Mouse (Mus musculus): ENCODE results near the gene Klhl8. TPM values are rescaled to one million over a fixed set of nuclear protein-coding genes. Genes with fewer than 3 reads are reported as not detected.

Klhl8 gene
- total RNA-seq, 2 experiments from 2014 or later, result 0.42 to 0.53 TPM

DNA sequence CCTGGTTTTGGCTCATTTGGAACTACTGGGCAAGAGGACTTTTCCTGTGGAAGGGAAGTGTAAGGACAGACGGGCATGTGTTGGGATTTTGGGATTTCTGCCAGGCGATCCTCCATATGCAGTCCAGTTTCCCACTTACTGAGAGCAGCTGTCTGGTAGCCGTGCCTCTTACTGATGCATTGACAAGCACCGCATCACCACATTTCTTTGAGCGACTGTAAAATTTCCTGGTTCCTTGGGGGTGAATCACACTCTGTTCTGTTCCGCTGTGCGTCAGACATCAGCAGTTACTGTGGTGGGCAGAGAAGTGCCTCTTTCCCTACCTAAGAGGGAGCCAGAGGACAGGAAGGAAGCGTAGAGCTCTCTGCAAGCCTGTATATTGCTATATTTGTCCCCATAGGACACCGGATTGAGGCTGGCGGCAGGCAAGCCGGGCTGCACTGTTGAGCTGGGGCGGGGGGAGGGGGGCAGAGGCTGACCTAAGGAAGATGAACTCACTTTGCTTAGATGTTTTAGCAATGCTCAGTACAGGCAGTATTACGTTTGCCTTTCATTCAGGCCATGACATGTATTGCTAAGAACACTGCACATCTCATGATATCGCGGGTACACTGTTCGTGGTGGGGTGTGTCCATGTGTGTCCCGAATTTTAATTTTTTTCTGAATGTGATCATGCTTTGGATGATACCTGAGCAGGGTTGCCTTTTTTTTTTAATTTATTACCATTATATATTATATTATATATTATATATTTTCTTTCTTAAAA lies 56.8 kb downstream of the Klhl8 start:
- no peak for ATAC-seq (replicated peaks; ENCODE audit: low FRiP score, poor library complexity, severe bottlenecking)

- no peak for ATAC-seq (replicated peaks; ENCODE audit: low FRiP score, poor library complexity, severe bottlenecking)
Observed at GRCm38 (mm10) chr5:103852756-103853549, 58.1 kb downstream of the Klhl8 start.

- no peak for ATAC-seq (replicated peaks; ENCODE audit: low FRiP score, poor library complexity, severe bottlenecking)
Observed at GRCm38 (mm10) chr5:103848546-103848945, 62.5 kb downstream of the Klhl8 start.

DNA sequence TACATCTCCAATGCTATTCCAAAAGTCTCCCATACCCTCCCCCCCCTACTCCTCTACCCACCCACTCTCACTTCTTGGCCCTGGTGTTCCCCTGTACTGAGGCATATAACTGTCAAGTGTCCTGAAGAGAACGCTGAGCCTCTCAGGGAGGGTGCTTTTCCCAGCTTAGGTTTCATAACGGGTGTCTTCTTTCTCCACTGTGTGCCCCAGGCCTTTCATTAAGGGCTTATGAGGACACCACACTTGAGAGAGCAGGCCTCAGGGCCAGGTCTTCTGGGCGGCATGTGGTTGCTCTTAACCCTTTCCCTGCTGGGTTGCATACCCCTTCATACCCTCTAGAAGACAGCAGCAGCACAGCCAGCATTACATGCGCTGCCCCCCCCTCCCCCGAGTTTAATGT lies 64.5 kb downstream of the Klhl8 start:
- ATAC-seq (replicated peaks; ENCODE audit: low FRiP score, poor library complexity, severe bottlenecking), result no peak

GRCm38 (mm10) chr5:103846154-103846551 lies 64.9 kb downstream of the Klhl8 start:
- ATAC-seq (replicated peaks; ENCODE audit: low FRiP score, poor library complexity, severe bottlenecking), result no peak

GRCm38 (mm10) chr5:103845418-103846153 lies 65.5 kb downstream of the Klhl8 start:
- no peak for ATAC-seq (replicated peaks; ENCODE audit: low FRiP score, poor library complexity, severe bottlenecking)

DNA sequence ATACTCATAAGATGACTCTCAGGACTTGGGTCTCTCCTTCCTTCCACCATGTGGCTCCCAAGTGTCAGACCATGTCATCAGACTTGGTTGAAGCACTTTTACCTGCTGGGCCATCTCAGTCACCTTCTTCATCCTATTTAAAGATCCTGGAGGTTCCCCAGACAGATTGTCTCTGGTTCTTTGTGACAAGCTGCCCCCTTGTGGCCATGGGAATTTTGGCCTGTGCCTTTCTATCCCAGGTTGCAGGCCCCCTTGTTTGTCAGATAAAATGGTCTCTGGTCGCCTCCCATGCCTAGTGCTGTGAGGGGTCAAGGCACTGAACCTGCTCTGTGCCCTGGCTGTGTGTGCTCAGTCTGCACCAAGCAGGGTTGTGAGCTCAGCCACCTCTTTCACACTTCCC lies 67.1 kb downstream of the Klhl8 start:
- no peak for ATAC-seq (replicated peaks; ENCODE audit: low FRiP score, poor library complexity, severe bottlenecking)

DNA sequence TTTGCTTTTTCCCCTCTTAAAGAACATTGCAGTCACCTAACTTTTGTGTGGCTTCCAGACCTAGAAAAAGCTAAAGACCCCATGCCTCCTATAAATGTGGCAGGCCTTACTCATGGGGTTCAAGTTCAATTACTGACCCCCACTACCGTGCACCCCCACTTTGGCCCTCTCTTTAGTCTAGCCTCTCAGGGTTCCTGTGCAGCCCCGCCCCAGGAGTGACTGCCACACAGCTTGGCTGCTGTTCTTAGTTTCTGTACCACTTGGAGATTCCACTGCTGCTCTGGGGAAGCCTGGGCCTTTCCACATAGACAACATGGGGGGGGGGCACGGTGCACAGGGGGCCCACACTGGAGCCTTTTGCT lies 71.8 kb downstream of the Klhl8 start:
- no peak for ATAC-seq (replicated peaks; ENCODE audit: low FRiP score, poor library complexity, severe bottlenecking)

- ATAC-seq (replicated peaks; ENCODE audit: low FRiP score, poor library complexity, severe bottlenecking), result no peak
Observed at GRCm38 (mm10) chr5:103838550-103839264, 72.4 kb downstream of the Klhl8 start.

GRCm38 (mm10) chr5:103836148-103836784 lies 74.8 kb downstream of the Klhl8 start:
- ATAC-seq (replicated peaks; ENCODE audit: low FRiP score, poor library complexity, severe bottlenecking), result no peak

- no peak for ATAC-seq (replicated peaks; ENCODE audit: low FRiP score, poor library complexity, severe bottlenecking)
Observed at GRCm38 (mm10) chr5:103835471-103836147, 75.5 kb downstream of the Klhl8 start.

DNA sequence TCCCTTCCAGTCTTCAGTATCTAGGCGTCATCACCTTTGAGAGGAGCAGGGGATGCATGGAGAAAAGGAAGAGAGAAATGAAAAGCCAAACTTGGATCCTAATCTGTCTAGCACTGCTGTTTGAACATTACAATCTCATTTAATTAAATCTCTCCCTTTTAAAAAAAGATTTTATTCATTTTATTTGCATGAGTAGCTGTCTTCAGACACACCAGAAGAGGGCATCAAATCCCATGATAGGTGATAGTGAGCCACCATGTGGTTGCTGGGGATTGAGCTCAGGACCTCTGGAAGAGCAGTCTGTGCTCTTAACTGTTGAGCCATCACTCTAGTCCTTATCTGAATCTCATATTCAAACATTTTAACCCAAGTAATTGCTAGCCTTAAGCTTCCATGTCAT lies 80.2 kb downstream of the Klhl8 start:
- ATAC-seq (replicated peaks; ENCODE audit: low FRiP score, poor library complexity, severe bottlenecking), result no peak

DNA sequence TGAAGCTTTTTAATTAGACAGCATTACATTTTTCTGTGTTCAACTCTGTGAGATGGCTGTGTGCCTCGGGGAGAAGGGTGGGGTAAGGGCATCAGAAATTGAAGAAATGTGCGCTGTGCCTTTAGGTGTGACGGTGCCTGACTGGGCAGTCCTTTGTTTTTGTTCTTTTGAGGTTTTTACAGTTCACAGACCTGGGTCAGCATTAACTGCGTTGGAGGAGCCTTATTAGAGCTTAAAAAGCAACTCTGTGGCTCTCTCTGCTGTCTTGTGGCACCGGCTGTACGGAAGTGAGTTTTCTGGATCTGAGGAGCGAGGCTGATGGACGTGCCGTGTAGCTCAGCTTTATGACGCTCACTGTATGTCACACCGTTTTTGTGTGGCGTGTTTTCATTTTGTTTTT lies 81.9 kb downstream of the Klhl8 start:
- ATAC-seq (replicated peaks; ENCODE audit: low FRiP score, poor library complexity, severe bottlenecking), result no peak

- no peak for ATAC-seq (replicated peaks; ENCODE audit: low FRiP score, poor library complexity, severe bottlenecking)
Observed at GRCm38 (mm10) chr5:103828729-103829128, 82.3 kb downstream of the Klhl8 start.

- ATAC-seq (replicated peaks; ENCODE audit: low FRiP score, poor library complexity, severe bottlenecking), result no peak
Observed at GRCm38 (mm10) chr5:103828304-103828703, 82.8 kb downstream of the Klhl8 start.

- ATAC-seq (replicated peaks; ENCODE audit: low FRiP score, poor library complexity, severe bottlenecking), result no peak
Observed at GRCm38 (mm10) chr5:103822949-103823348, 88.1 kb downstream of the Klhl8 start.

DNA sequence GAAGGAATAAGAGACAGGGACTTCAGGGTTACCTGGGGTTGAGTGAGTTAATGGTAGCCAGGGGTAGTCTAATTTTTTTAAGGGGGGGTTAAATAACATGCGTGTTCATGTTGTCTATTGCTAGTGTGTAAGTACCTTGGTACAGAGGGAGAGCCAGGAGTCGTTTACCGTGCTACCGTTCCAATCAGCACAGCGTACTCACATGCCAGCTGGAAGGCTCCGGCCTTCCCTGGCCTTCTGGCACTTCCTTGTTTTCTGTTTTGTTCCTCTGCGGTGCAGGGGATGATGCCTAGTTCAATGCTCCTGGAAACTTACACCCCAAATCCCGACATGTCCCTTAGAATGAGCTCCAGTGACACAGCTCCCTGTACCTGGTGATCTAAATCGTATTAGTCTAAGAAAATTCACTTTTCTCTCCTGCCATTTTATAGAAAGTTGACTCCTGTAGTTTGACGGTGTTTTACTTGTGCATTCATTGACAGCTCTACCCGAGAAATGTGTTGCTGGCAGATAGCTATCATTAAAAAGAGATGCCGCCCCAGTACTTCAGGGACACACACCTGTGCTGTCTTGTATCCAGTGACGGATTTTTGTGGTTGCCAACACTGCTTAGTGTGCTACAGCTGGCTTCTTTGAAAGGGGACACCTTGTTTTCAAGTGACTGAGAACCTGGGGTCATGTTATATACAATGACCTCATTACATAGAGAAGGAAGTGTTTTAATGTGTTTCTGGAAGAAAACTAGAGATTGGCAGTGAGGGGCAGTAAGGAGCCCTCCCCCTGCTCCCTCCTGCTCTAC lies 89.4 kb downstream of the Klhl8 start:
- no peak for ATAC-seq (replicated peaks; ENCODE audit: low FRiP score, poor library complexity, severe bottlenecking)

DNA sequence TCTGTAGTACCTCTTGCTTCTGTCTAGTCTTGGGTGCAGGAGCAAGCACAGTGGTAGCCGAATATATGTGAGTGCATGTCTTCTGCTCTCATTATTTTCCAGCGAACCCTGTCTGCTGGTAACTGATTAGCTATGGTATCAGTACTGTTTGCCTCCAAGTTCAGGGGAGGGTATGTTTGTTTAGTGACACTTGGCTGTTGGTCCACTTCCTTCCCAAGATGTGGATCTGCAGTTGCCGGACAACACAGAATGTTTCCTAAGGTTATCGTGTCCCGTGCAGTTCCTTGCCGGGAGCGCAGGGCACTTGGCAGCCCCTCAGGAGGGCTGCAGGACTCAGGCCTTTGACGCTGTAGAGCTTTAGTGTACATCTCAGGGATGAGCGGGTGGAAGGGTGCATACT lies 90.0 kb downstream of the Klhl8 start:
- no peak for ATAC-seq (replicated peaks; ENCODE audit: low FRiP score, poor library complexity, severe bottlenecking)

Data from erythroid progenitor cell, adult 5-6 weeks (primary cell).